Mouse (Mus musculus): ENCODE measurements around the gene Ampd3. TPM values are rescaled to one million over a fixed set of nuclear protein-coding genes. Genes with fewer than 3 reads are reported as not detected.

Ampd3 gene
- total RNA-seq (2012; rRNA removed) (11.7 and 14.8 TPM in 2 replicates), polyA plus RNA-seq (2012; ENCODE audit: insufficient read depth in 1 of 2, insufficient read length in 2 of 2, low read depth in 1 of 2, low replicate concordance in 2 of 2, missing spikeins in 1 of 2) (10 to 100 TPM in 1 of 2 experiments, not detected in 1; 22.3 TPM)

DNA sequence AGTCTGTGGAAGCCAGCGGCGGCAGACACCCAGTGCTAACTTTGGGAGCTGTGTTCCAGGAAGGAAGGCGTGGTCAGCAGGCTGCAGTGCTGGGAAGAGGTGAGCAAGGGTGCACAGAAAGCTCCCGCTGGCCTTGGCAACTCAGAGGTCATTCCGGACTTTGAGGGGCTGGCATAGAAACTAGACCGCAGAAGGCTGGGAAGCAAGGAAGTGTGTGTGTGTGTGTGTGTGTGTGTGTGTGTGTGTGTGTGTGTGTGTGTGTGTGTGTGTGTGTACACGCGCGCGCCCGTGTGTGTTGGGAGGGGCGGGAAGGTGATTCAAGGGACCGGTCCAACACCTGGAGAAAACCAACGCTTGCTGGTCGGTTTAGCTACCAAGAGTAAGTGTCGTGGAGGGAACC lies at the start of gene Ampd3:
Ampd3 (plus strand) TSS at position 206 of the 400 bp plus-strand sequence.
- Histone ChIP-seq H3K27me3 (ENCODE audit: control insufficient read depth in 1 of 2, insufficient read depth in 2 of 2, low read length in 2 of 2) (no peaks in the 10 kb centered on the region), H3K4me3 (ENCODE audit: control insufficient read depth in 1 of 2, insufficient read depth in 1 of 2, low read depth in 2 of 2, low read length in 2 of 2) (peak within 1 kb of the TSS; percentile 64 to 70), H3K36me3 (ENCODE audit: control insufficient read depth in 1 of 2, insufficient read depth in 2 of 2, low read length in 2 of 2) (peaks cover 0 to 30% of the 10 kb centered on the region in 2 experiments; a peak in 2 of 4 replicates), H3K9me3 (replicated peaks; ENCODE audit: insufficient read depth, low read length) (no peaks in the 10 kb centered on the region), H3K4me1 (ENCODE audit: control insufficient read depth in 1 of 2, insufficient read depth in 2 of 2, low read length in 2 of 2) (peaks cover 8 to 28% of the 10 kb centered on the region in 2 experiments; a peak in 3 of 4 replicates), H3K79me2 (ENCODE audit: control insufficient read depth, insufficient read depth, low read length, poor library complexity) (no peaks in the 10 kb centered on the region; the same call in 1 of the 2 replicates), H3K27ac (ENCODE audit: control insufficient read depth, low read depth, low read length) (0 out of 2 replicates have a peak within 1 kb of the TSS, but pooled peaks have one; percentile 1), H3K9ac (ENCODE audit: control insufficient read depth, low read depth, low read length, poor library complexity, severe bottlenecking) (peak within 1 kb of the TSS; percentile 78)
- no peak for TF ChIP-seq HCFC1 (IDR thresholded peaks at IDR 0.05; ENCODE audit: low read depth, low read length)
- TF ChIP-seq ZMIZ1 (IDR thresholded peaks at IDR 0.05; ENCODE audit: low read depth, low read length): no peak
- no peak for TF ChIP-seq TAL1 (IDR thresholded peaks at IDR 0.05; ENCODE audit: low read length)
- no peak for TF ChIP-seq CHD1 (IDR thresholded peaks at IDR 0.05; ENCODE audit: low read depth, low read length)
- TF ChIP-seq GATA1 (IDR thresholded peaks at IDR 0.05; ENCODE audit: low read depth, low read length): no peak
- TF ChIP-seq MXI1 (IDR thresholded peaks at IDR 0.05; ENCODE audit: low read depth, low read length): no peak
- TF ChIP-seq POLR2AphosphoS2 (IDR thresholded peaks at IDR 0.05; ENCODE audit: low read length): no peak
- no peak for TF ChIP-seq POLR2A (IDR thresholded peaks at IDR 0.05; ENCODE audit: control insufficient read depth in 1 of 2, insufficient read depth in 1 of 2, low read depth in 1 of 2, low read length in 2 of 2, poor library complexity in 1 of 2)
- TF ChIP-seq ZC3H11A (IDR thresholded peaks at IDR 0.05; ENCODE audit: low read depth, low read length): no peak
- no peak for TF ChIP-seq MYC (IDR thresholded peaks at IDR 0.05; ENCODE audit: low read depth, low read length)
- no peak for TF ChIP-seq ZNF384 (IDR thresholded peaks at IDR 0.05; ENCODE audit: low read depth, low read length)
- TF ChIP-seq TCF12 (IDR thresholded peaks at IDR 0.05; ENCODE audit: low read depth, low read length): no peak
- no peak for TF ChIP-seq E2F4 (IDR thresholded peaks at IDR 0.05; ENCODE audit: borderline replicate concordance, low read depth, low read length)
- no peak for TF ChIP-seq RAD21 (IDR thresholded peaks at IDR 0.05; ENCODE audit: low read depth, low read length)
- no peak for TF ChIP-seq SMC3 (IDR thresholded peaks at IDR 0.05; ENCODE audit: low read depth, low read length)
- DNase-seq (ENCODE audit: low read depth, low spot score): no peak

GRCm38 (mm10) chr7:110718505-110718904 lies 49.5 kb upstream of the Ampd3 start:
- H3K9ac ChIP-seq (ENCODE audit: control insufficient read depth, low read depth, low read length, poor library complexity, severe bottlenecking): no peak overlapping the region
- H3K36me3 ChIP-seq (ENCODE audit: control insufficient read depth in 1 of 2, insufficient read depth in 2 of 2, low read length in 2 of 2): no peaks in the 10 kb centered on the region
- no peak overlapping the region for H3K27ac ChIP-seq (ENCODE audit: control insufficient read depth, low read depth, low read length)
- peaks cover 0 to 2% of the 10 kb centered on the region in 2 experiments; a peak in 3 of 4 replicates for H3K27me3 ChIP-seq (ENCODE audit: control insufficient read depth in 1 of 2, insufficient read depth in 2 of 2, low read length in 2 of 2)
- H3K4me1 ChIP-seq (ENCODE audit: control insufficient read depth in 1 of 2, insufficient read depth in 2 of 2, low read length in 2 of 2): no peaks in the 10 kb centered on the region
- no peak overlapping the region for H3K4me3 ChIP-seq (ENCODE audit: control insufficient read depth in 1 of 2, insufficient read depth in 1 of 2, low read depth in 2 of 2, low read length in 2 of 2)
- TF ChIP-seq GATA1 (IDR thresholded peaks at IDR 0.05; ENCODE audit: low read depth, low read length) (no peak), CHD2 (IDR thresholded peaks at IDR 0.05; ENCODE audit: low read length) (no peak), E2F4 (IDR thresholded peaks at IDR 0.05; ENCODE audit: borderline replicate concordance, low read depth, low read length) (no peak)
- H3K79me2 ChIP-seq (ENCODE audit: control insufficient read depth, insufficient read depth, low read length, poor library complexity): no peaks in the 10 kb centered on the region
- no peak for DNase-seq (ENCODE audit: low read depth, low spot score)
- H3K9me3 ChIP-seq (replicated peaks; ENCODE audit: insufficient read depth, low read length): no peaks in the 10 kb centered on the region
